Mouse (Mus musculus) hindbrain, embryonic 10.5 days (tissue): ENCODE measurements at regions not wholly inside any gene's neighbourhood (a gene's known extent, or its start where the extent isn't known, plus 50 kb on each side); places are given as distances from the start of the nearest gene placed in this dataset.

Source experiments
- DNase-seq: peaks from one replicate; pipeline ENCODE4 v3.0.0-alpha.2; 2017; ENCODE audit warnings: low spot score
- H3K27ac ChIP-seq: fragments of 300-500 bp; sonication (generic); 2 replicates; pipeline ENCODE4 v1.5.1; 2016; ENCODE audit warnings: mild to moderate bottlenecking, moderate library complexity
- H3K27me3 ChIP-seq: fragments of 300-500 bp; sonication (generic); 2 replicates; pipeline ENCODE4 v1.6.1; 2016; ENCODE audit warnings: mild to moderate bottlenecking; ENCODE audit not compliant: poor library complexity, insufficient read depth, severe bottlenecking
- H3K36me3 ChIP-seq: fragments of 300-500 bp; sonication (generic); 2 replicates; pipeline ENCODE4 v1.6.1; 2016; ENCODE audit warnings: mild to moderate bottlenecking, moderate library complexity
- H3K4me1 ChIP-seq: fragments of 300-500 bp; sonication (generic); replicated peaks from 2 replicates; pipeline ENCODE4 v1.6.1; 2016; ENCODE audit warnings: mild to moderate bottlenecking
- H3K4me3 ChIP-seq: fragments of 300-500 bp; sonication (generic); 2 replicates; pipeline ENCODE4 v1.5.1; 2016; ENCODE audit warnings: mild to moderate bottlenecking, moderate library complexity
- H3K9me3 ChIP-seq: fragments of 300-500 bp; sonication (generic); 2 replicates; pipeline ENCODE4 v1.6.1; 2016; ENCODE audit warnings: mild to moderate bottlenecking, moderate library complexity
- WGBS: fragments of 180-500 bp; shearing (Covaris S2); methylation state at CpG from one replicate; pipeline ENCODE4 v1.1.7; 2016; 5-methylcytosine and 5-hydroxymethylcytosine counted together

GRCm38 (mm10) chr4:81097597-81097996 lies 187.2 kb downstream of the Lurap1l start:
- Histone ChIP-seq H3K36me3 (no peaks in the 10 kb centered on the region), H3K9me3 (no peaks in the 10 kb centered on the region), H3K27me3 (no peaks in the 10 kb centered on the region), H3K4me3 (no peak overlapping the region), H3K4me1 (no peaks in the 10 kb centered on the region), H3K27ac (no peak overlapping the region)
- DNase-seq = no peak
- WGBS = 93% methylated on average over 1 of the region's 1 CpGs

- DNase-seq = no peak
- Histone ChIP-seq H3K27ac (no peak overlapping the region), H3K9me3 (no peaks in the 10 kb centered on the region), H3K27me3 (no peaks in the 10 kb centered on the region), H3K4me3 (no peak overlapping the region), H3K4me1 (no peaks in the 10 kb centered on the region), H3K36me3 (no peaks in the 10 kb centered on the region)
- 87% methylated on average over 2 of the region's 2 CpGs for WGBS
These were observed 190.6 kb downstream of the Lurap1l start for GRCm38 (mm10) chr4:81101049-81101448.

GRCm38 (mm10) chr4:81111307-81111706 lies 200.9 kb downstream of the Lurap1l start:
- Histone ChIP-seq H3K4me3 (no peak overlapping the region), H3K9me3 (no peaks in the 10 kb centered on the region), H3K27me3 (no peaks in the 10 kb centered on the region), H3K36me3 (no peaks in the 10 kb centered on the region), H3K4me1 (no peaks in the 10 kb centered on the region), H3K27ac (no peak overlapping the region)
- no peak for DNase-seq
- WGBS = 59% methylated on average over 3 of the region's 3 CpGs

- Histone ChIP-seq H3K9me3 (no peaks in the 10 kb centered on the region), H3K27ac (no peak overlapping the region), H3K4me3 (no peak overlapping the region), H3K4me1 (no peaks in the 10 kb centered on the region), H3K36me3 (no peaks in the 10 kb centered on the region), H3K27me3 (no peaks in the 10 kb centered on the region)
- WGBS = 89% methylated on average over 7 of the region's 7 CpGs
- no peak for DNase-seq
These were observed 206.0 kb downstream of the Lurap1l start for GRCm38 (mm10) chr4:81116411-81116810.

GRCm38 (mm10) chr4:81124155-81124554 lies 213.7 kb downstream of the Lurap1l start:
- H3K27ac ChIP-seq = no peak overlapping the region
- DNase-seq = no peak
- no peaks in the 10 kb centered on the region for H3K4me1 ChIP-seq
- 65% methylated on average over 3 of the region's 3 CpGs for WGBS
- H3K27me3 ChIP-seq = no peaks in the 10 kb centered on the region
- no peaks in the 10 kb centered on the region for H3K36me3 ChIP-seq
- H3K9me3 ChIP-seq = 0 out of 2 replicates have a peak, but pooled peaks cover 3% of the 10 kb centered on the region
- H3K4me3 ChIP-seq = no peak overlapping the region

- WGBS = 69% methylated on average over 2 of the region's 2 CpGs
These were observed 219.4 kb downstream of the Lurap1l start for GRCm38 (mm10) chr4:81129874-81130273.

GRCm38 (mm10) chr4:81173111-81173510 lies 262.7 kb downstream of the Lurap1l start:
- Histone ChIP-seq H3K27me3 (no peaks in the 10 kb centered on the region), H3K9me3 (no peaks in the 10 kb centered on the region), H3K27ac (no peak overlapping the region), H3K4me1 (no peaks in the 10 kb centered on the region), H3K4me3 (no peak overlapping the region), H3K36me3 (no peaks in the 10 kb centered on the region)
- DNase-seq = no peak
- WGBS = 82% methylated on average over 2 of the region's 2 CpGs

More at GRCm38 (mm10) chr4:81129874-81130273, 219.4 kb downstream of the Lurap1l start:
- H3K27me3 ChIP-seq = no peaks in the 10 kb centered on the region
- H3K4me3 ChIP-seq = no peak overlapping the region
- no peaks in the 10 kb centered on the region for H3K4me1 ChIP-seq
- 0 out of 2 replicates have a peak, but pooled peaks cover 5% of the 10 kb centered on the region for H3K9me3 ChIP-seq
- DNase-seq = no peak
- H3K27ac ChIP-seq = no peak overlapping the region
- H3K36me3 ChIP-seq = no peaks in the 10 kb centered on the region

GRCm38 (mm10) chr4:81177443-81178041 lies 265.1 kb downstream of the Mpdz start:
- Histone ChIP-seq H3K4me3 (no peak overlapping the region), H3K27ac (no peak overlapping the region), H3K36me3 (no peaks in the 10 kb centered on the region), H3K27me3 (no peaks in the 10 kb centered on the region), H3K9me3 (no peaks in the 10 kb centered on the region), H3K4me1 (peaks cover 5% of the 10 kb centered on the region; the same call in 1 of the 2 replicates)
- no peak for DNase-seq
- 81% methylated on average over 11 of the region's 11 CpGs for WGBS

- no peak overlapping the region for H3K27ac ChIP-seq
- 82% methylated on average over 14 of the region's 14 CpGs for WGBS
- DNase-seq = no peak
- no peaks in the 10 kb centered on the region for H3K36me3 ChIP-seq
- H3K4me3 ChIP-seq = no peak overlapping the region
- H3K27me3 ChIP-seq = no peaks in the 10 kb centered on the region
- peaks cover 5% of the 10 kb centered on the region; the same call in 1 of the 2 replicates for H3K4me1 ChIP-seq
- H3K9me3 ChIP-seq = no peaks in the 10 kb centered on the region
These were observed 264.4 kb downstream of the Mpdz start for GRCm38 (mm10) chr4:81178047-81178781.

GRCm38 (mm10) chr4:81178782-81179135 lies 263.9 kb downstream of the Mpdz start:
- no peaks in the 10 kb centered on the region for H3K27me3 ChIP-seq
- no peak overlapping the region for H3K4me3 ChIP-seq
- H3K27ac ChIP-seq = 0 out of 2 replicates have a peak overlapping the region, but pooled peaks have one; percentile 47
- peak; percentile 86 for DNase-seq
- no peaks in the 10 kb centered on the region for H3K36me3 ChIP-seq
- H3K9me3 ChIP-seq = no peaks in the 10 kb centered on the region
- peaks cover 5% of the 10 kb centered on the region; the same call in 1 of the 2 replicates for H3K4me1 ChIP-seq
- under 1% methylated on average over 12 of the region's 12 CpGs for WGBS

GRCm38 (mm10) chr4:81216123-81216522 lies 226.5 kb downstream of the Mpdz start:
- no peaks in the 10 kb centered on the region for H3K9me3 ChIP-seq
- 76% methylated on average over 1 of the region's 1 CpGs for WGBS
- no peaks in the 10 kb centered on the region for H3K36me3 ChIP-seq
- peak overlapping the region; percentile 72; the same call in 1 of the 2 replicates for H3K27ac ChIP-seq
- peaks cover 16% of the 10 kb centered on the region for H3K4me1 ChIP-seq
- no peak overlapping the region for H3K4me3 ChIP-seq
- H3K27me3 ChIP-seq = no peaks in the 10 kb centered on the region
- DNase-seq = no peak

- no peaks in the 10 kb centered on the region for H3K9me3 ChIP-seq
- 65% methylated on average over 11 of the region's 11 CpGs for WGBS
- DNase-seq = no peak
These were observed 224.6 kb downstream of the Mpdz start for GRCm38 (mm10) chr4:81217979-81218378.

GRCm38 (mm10) chr4:81222034-81222433 lies 220.6 kb downstream of the Mpdz start:
- DNase-seq = no peak
- Histone ChIP-seq H3K27ac (no peak overlapping the region), H3K27me3 (no peaks in the 10 kb centered on the region), H3K9me3 (no peaks in the 10 kb centered on the region), H3K4me1 (peaks cover 7% of the 10 kb centered on the region), H3K36me3 (no peaks in the 10 kb centered on the region), H3K4me3 (no peak overlapping the region)
- 81% methylated on average over 6 of the region's 6 CpGs for WGBS

More at GRCm38 (mm10) chr4:81217979-81218378, 224.6 kb downstream of the Mpdz start:
- peaks cover 16% of the 10 kb centered on the region for H3K4me1 ChIP-seq
- no peak overlapping the region for H3K4me3 ChIP-seq
- no peaks in the 10 kb centered on the region for H3K36me3 ChIP-seq
- no peak overlapping the region for H3K27ac ChIP-seq
- no peaks in the 10 kb centered on the region for H3K27me3 ChIP-seq
